Mouse (Mus musculus) liver, embryonic 18 days (tissue): ENCODE results near the gene Asb14. TPM values are rescaled to one million over a fixed set of nuclear protein-coding genes. Genes with fewer than 3 reads are reported as not detected.

Source experiments
- polyA plus RNA-seq: library from polyadenylated mRNA; depleted of rRNA; stranded (reverse); fragments of >200 nt; gene quantifications from 2 replicates; pipeline ENCODE4 v1.2.3, GENCODE M21; 2012; rRNA removed

Asb14 gene
- not detected in 2 replicates for polyA plus RNA-seq

GRCm38 (mm10) chr14:26894392-26894791 lies at the start of gene Asb14:
Gene Asb14, plus strand, starts transcription at chr14:26894557.

Other genes starting within 250 kb of the Asb14 start
- gene Pde12, start 224.7 kb upstream of the Asb14 start, polyA plus RNA-seq: 2.2 and 2.4 TPM in 2 replicates
- gene Dnah12, start 201.3 kb upstream of the Asb14 start, polyA plus RNA-seq: 0.01 TPM in 2 replicates
- 3.1 and 3.3 TPM in 2 replicates for gene Appl1, start 76.7 kb downstream of the Asb14 start, polyA plus RNA-seq
- gene Hesx1, start 99.9 kb downstream of the Asb14 start, polyA plus RNA-seq: 1.1 and 1.5 TPM in 2 replicates
- 0.16 and 0.22 TPM in 2 replicates for gene Il17rd, start 144.4 kb downstream of the Asb14 start, polyA plus RNA-seq
- 11.6 and 15.7 TPM in 2 replicates for gene Arhgef3, start 220.3 kb downstream of the Asb14 start, polyA plus RNA-seq